Mouse (Mus musculus): ENCODE measurements around the gene Pde10a. TPM values are rescaled to one million over a fixed set of nuclear protein-coding genes. Genes with fewer than 3 reads are reported as not detected.
A peak's percentile ranks its signal among the peaks of the same experiment; 100 is the strongest.

The Pde10a gene
- polyA plus RNA-seq, 1 experiment from 2014 or later, result 2.6 TPM

DNA sequence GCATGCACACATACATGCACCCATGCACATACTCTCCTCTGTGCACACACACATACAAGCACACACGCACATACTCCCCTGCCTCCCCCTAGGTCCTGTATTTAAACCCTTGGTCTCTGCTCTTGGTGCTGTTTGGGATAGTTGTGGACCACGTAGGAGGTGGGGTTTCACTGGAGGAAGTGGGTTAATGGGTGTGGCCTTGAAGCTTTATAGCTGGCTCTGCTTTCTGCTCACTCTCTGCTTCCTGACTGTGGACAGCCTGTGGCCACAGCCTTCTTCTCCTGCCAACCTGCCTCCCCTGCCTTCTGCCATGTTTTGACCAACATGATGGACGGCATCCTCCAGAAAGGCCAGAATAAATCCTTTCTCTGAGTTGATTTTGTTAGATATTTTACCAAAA is 81.5 kb downstream of the Pde10a start:
- no peak for ATAC-seq (ENCODE audit: insufficient read depth)
- no peak overlapping the region for H3K9ac ChIP-seq
- no peaks in the 10 kb centered on the region for H3K36me3 ChIP-seq (ENCODE audit: insufficient read depth)
- no peaks in the 10 kb centered on the region for H3K9me3 ChIP-seq (ENCODE audit: low read depth, low read length)
- no peaks in the 10 kb centered on the region for H3K4me1 ChIP-seq (ENCODE audit: insufficient read depth)
- no peak overlapping the region for H3K27ac ChIP-seq (ENCODE audit: low read depth)
- 70% methylated on average over 3 of the region's 3 CpGs for WGBS
- H3K4me2 ChIP-seq, result no peak overlapping the region
- no peak for DNase-seq
- no peaks in the 10 kb centered on the region for H3K27me3 ChIP-seq (ENCODE audit: insufficient read depth, low read length)
- H3K4me3 ChIP-seq (ENCODE audit: low read depth, low read length), result no peak overlapping the region
- no peak for TF ChIP-seq CTCF (IDR thresholded peaks at IDR 0.05; ENCODE audit: low read depth)

DNA sequence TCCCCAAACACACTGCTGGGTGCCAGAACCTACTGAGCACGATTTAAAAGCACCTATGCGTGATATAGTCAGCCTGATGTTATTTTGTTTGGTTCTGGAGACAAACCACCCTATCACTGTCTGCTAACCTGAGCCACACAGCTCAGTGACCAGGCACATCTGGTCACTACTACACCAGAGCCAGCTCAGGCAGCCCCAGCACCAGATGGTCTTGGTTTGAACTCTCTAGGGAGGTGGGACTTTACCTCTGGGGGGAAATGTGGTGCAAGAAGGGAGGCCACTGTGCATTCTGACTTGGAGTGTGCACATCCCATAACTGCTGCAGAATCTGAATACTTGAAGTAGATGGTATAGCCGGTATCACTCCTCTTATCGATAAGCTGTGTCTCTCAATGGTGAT is 86.7 kb downstream of the Pde10a start:
- TF ChIP-seq CTCF (IDR thresholded peaks at IDR 0.05; ENCODE audit: low read depth), result no peak
- Histone ChIP-seq H3K4me3 (ENCODE audit: low read depth, low read length) (no peak overlapping the region), H3K27ac (ENCODE audit: low read depth) (no peak overlapping the region), H3K9ac (no peak overlapping the region), H3K4me1 (ENCODE audit: insufficient read depth) (no peaks in the 10 kb centered on the region), H3K4me2 (no peak overlapping the region), H3K27me3 (ENCODE audit: insufficient read depth, low read length) (no peaks in the 10 kb centered on the region), H3K36me3 (ENCODE audit: insufficient read depth) (no peaks in the 10 kb centered on the region), H3K9me3 (ENCODE audit: low read depth, low read length) (no peaks in the 10 kb centered on the region)
- DNase-seq, result no peak
- WGBS, result 73% methylated on average over 4 of the region's 4 CpGs
- no peak for ATAC-seq (ENCODE audit: insufficient read depth)

GRCm38 (mm10) chr17:8613882-8614551 is 88.8 kb downstream of the Pde10a start:
- Histone ChIP-seq H3K4me1 (ENCODE audit: insufficient read depth) (no peaks in the 10 kb centered on the region), H3K27ac (ENCODE audit: low read depth) (no peak overlapping the region), H3K4me2 (no peak overlapping the region), H3K36me3 (ENCODE audit: insufficient read depth) (no peaks in the 10 kb centered on the region), H3K9ac (no peak overlapping the region), H3K9me3 (ENCODE audit: low read depth, low read length) (no peaks in the 10 kb centered on the region), H3K4me3 (ENCODE audit: low read depth, low read length) (no peak overlapping the region), H3K27me3 (ENCODE audit: insufficient read depth, low read length) (no peaks in the 10 kb centered on the region)
- ATAC-seq (ENCODE audit: insufficient read depth), result peak; percentile 49; the same call in 1 of the 2 replicates
- WGBS, result 33% methylated on average over 7 of the region's 7 CpGs
- peak; percentile 91 for DNase-seq
- peak; percentile 92 for TF ChIP-seq CTCF (IDR thresholded peaks at IDR 0.05; ENCODE audit: low read depth)

- ATAC-seq (ENCODE audit: insufficient read depth), result no peak
- 0 out of 2 replicates have a peak, but pooled peaks have one; percentile 3 for TF ChIP-seq CTCF (IDR thresholded peaks at IDR 0.05; ENCODE audit: low read depth)
- H3K9ac ChIP-seq, result no peak overlapping the region
- no peaks in the 10 kb centered on the region for H3K9me3 ChIP-seq (ENCODE audit: low read depth, low read length)
- H3K4me1 ChIP-seq (ENCODE audit: insufficient read depth), result no peaks in the 10 kb centered on the region
- no peaks in the 10 kb centered on the region for H3K27me3 ChIP-seq (ENCODE audit: insufficient read depth, low read length)
- H3K27ac ChIP-seq (ENCODE audit: low read depth), result no peak overlapping the region
- no peak for DNase-seq
- H3K4me2 ChIP-seq, result no peak overlapping the region
- H3K4me3 ChIP-seq (ENCODE audit: low read depth, low read length), result no peak overlapping the region
- H3K36me3 ChIP-seq (ENCODE audit: insufficient read depth), result no peaks in the 10 kb centered on the region
- WGBS, result 39% methylated on average over 5 of the region's 5 CpGs
Observed at GRCm38 (mm10) chr17:8620346-8620745, 95.2 kb downstream of the Pde10a start.

- no peak overlapping the region for H3K9ac ChIP-seq
- no peaks in the 10 kb centered on the region for H3K9me3 ChIP-seq (ENCODE audit: low read depth, low read length)
- no peak for ATAC-seq (ENCODE audit: insufficient read depth)
- WGBS, result 29% methylated on average over 2 of the region's 2 CpGs
- no peaks in the 10 kb centered on the region for H3K4me1 ChIP-seq (ENCODE audit: insufficient read depth)
- DNase-seq, result peak; percentile 56
- H3K27ac ChIP-seq (ENCODE audit: low read depth), result no peak overlapping the region
- no peaks in the 10 kb centered on the region for H3K36me3 ChIP-seq (ENCODE audit: insufficient read depth)
- H3K27me3 ChIP-seq (ENCODE audit: insufficient read depth, low read length), result no peaks in the 10 kb centered on the region
- no peak for TF ChIP-seq CTCF (IDR thresholded peaks at IDR 0.05; ENCODE audit: low read depth)
- no peak overlapping the region for H3K4me2 ChIP-seq
- H3K4me3 ChIP-seq (ENCODE audit: low read depth, low read length), result no peak overlapping the region
Observed at GRCm38 (mm10) chr17:8621105-8621504, 95.9 kb downstream of the Pde10a start.

DNA sequence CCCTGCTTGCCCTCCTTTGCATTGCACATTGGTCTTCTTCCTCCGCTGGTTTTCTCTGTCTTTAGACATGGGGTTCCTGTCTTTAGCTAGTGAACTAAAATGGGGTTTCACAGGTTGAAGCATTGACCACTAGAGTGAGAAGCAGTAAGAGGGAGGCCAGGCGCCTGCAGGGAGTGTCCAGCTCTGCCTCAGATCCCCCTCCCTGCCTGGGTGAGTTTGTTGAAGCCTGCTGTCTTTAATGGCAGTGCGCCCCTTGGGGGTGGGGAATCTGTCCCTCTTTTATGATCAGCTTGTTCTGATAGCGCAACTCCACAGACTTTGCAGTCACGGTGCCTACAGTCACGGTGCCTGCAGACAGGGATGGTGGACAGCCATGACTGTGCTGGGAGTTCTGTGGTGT is 96.7 kb downstream of the Pde10a start:
- Histone ChIP-seq H3K4me1 (ENCODE audit: insufficient read depth) (no peaks in the 10 kb centered on the region), H3K9ac (no peak overlapping the region), H3K27ac (ENCODE audit: low read depth) (no peak overlapping the region), H3K36me3 (ENCODE audit: insufficient read depth) (no peaks in the 10 kb centered on the region), H3K4me3 (ENCODE audit: low read depth, low read length) (no peak overlapping the region), H3K9me3 (ENCODE audit: low read depth, low read length) (no peaks in the 10 kb centered on the region), H3K4me2 (no peak overlapping the region), H3K27me3 (ENCODE audit: insufficient read depth, low read length) (no peaks in the 10 kb centered on the region)
- DNase-seq, result no peak
- TF ChIP-seq CTCF (IDR thresholded peaks at IDR 0.05; ENCODE audit: low read depth), result no peak
- ATAC-seq (ENCODE audit: insufficient read depth), result no peak
- 51% methylated on average over 6 of the region's 6 CpGs for WGBS

GRCm38 (mm10) chr17:8626421-8626820 is 101.2 kb downstream of the Pde10a start:
- DNase-seq, result no peak
- no peaks in the 10 kb centered on the region for H3K36me3 ChIP-seq (ENCODE audit: insufficient read depth)
- WGBS, result 74% methylated on average over 8 of the region's 8 CpGs

More at GRCm38 (mm10) chr17:8626421-8626820, 101.2 kb downstream of the Pde10a start:
- Histone ChIP-seq H3K9ac (no peak overlapping the region), H3K9me3 (ENCODE audit: low read depth, low read length) (no peaks in the 10 kb centered on the region), H3K27me3 (ENCODE audit: insufficient read depth, low read length) (no peaks in the 10 kb centered on the region), H3K4me3 (ENCODE audit: low read depth, low read length) (no peak overlapping the region), H3K4me1 (ENCODE audit: insufficient read depth) (no peaks in the 10 kb centered on the region), H3K4me2 (no peak overlapping the region), H3K27ac (ENCODE audit: low read depth) (no peak overlapping the region)
- ATAC-seq (ENCODE audit: insufficient read depth), result no peak
- no peak for TF ChIP-seq CTCF (IDR thresholded peaks at IDR 0.05; ENCODE audit: low read depth)
